Mouse (Mus musculus) megakaryocyte, embryonic 14.5 days (primary cell): ENCODE measurements around the gene Alox5. TPM values are rescaled to one million over a fixed set of nuclear protein-coding genes. Genes with fewer than 3 reads are reported as not detected.

Source experiments
- H3K27me3 ChIP-seq: replicated peaks from 2 replicates; pipeline ENCODE3; 2012; ENCODE audit warnings: inconsistent platforms
- H3K36me3 ChIP-seq: replicated peaks from 2 replicates; pipeline ENCODE3; 2012; ENCODE audit warnings: low read length, inconsistent platforms, mixed read lengths
- H3K4me1 ChIP-seq: 2 replicates; pipeline ENCODE4 v1.6.1; 2012; ENCODE audit warnings: inconsistent platforms
- H3K4me3 ChIP-seq: replicated peaks from 2 replicates; pipeline ENCODE3; 2012; ENCODE audit warnings: moderate library complexity, mild to moderate bottlenecking, inconsistent platforms
- H3K9me3 ChIP-seq: 2 replicates; pipeline ENCODE4 v1.6.1; 2012; ENCODE audit warnings: inconsistent platforms
- FLI1 ChIP-seq: IDR thresholded peaks from 2 replicates; pipeline ENCODE4 v1.6.1; 2012; ENCODE audit warnings: low read length, inconsistent platforms, mixed read lengths
- GATA1 ChIP-seq: IDR thresholded peaks from 3 replicates; pipeline ENCODE4 v1.6.1; 2012; ENCODE audit warnings: mixed read lengths, low read length, inconsistent platforms, borderline replicate concordance
- polyA plus RNA-seq: library from polyadenylated mRNA; stranded (reverse); fragments of >175 nt; gene quantifications from 2 replicates; pipeline ENCODE4 v1.2.3, GENCODE M21; 2012; ENCODE audit warnings: low replicate concordance; ENCODE audit not compliant: insufficient read depth

The Alox5 gene
- polyA plus RNA-seq, 1 experiment = 50.4 TPM

GRCm38 (mm10) chr6:116456482-116456881 lies 4.5 kb downstream of the Alox5 start:
- H3K9me3 ChIP-seq = no peaks in the 10 kb centered on the region
- H3K4me3 ChIP-seq = peak overlapping the region; percentile 84
- peaks cover 94% of the 10 kb centered on the region for H3K4me1 ChIP-seq
- H3K36me3 ChIP-seq = peaks cover 29% of the 10 kb centered on the region
- TF ChIP-seq FLI1 (no peak), GATA1 (no peak)
- no peaks in the 10 kb centered on the region for H3K27me3 ChIP-seq

- Histone ChIP-seq H3K4me3 (peak overlapping the region; percentile 84), H3K4me1 (peaks cover 91% of the 10 kb centered on the region), H3K36me3 (peaks cover 34% of the 10 kb centered on the region), H3K9me3 (no peaks in the 10 kb centered on the region), H3K27me3 (no peaks in the 10 kb centered on the region)
- peak; percentile 41; the same call in 1 of the 2 replicates for TF ChIP-seq FLI1
- TF ChIP-seq GATA1 = no peak
These were observed 5.2 kb downstream of the Alox5 start for GRCm38 (mm10) chr6:116455781-116456180.

GRCm38 (mm10) chr6:116440849-116441248 lies 20.1 kb downstream of the Alox5 start:
- no peak overlapping the region for H3K4me3 ChIP-seq
- H3K9me3 ChIP-seq = peaks cover 11% of the 10 kb centered on the region; the same call in 1 of the 2 replicates
- no peaks in the 10 kb centered on the region for H3K27me3 ChIP-seq
- peaks cover 61% of the 10 kb centered on the region for H3K4me1 ChIP-seq
- H3K36me3 ChIP-seq = peaks cover 96% of the 10 kb centered on the region
- TF ChIP-seq FLI1 (no peak), GATA1 (no peak)

GRCm38 (mm10) chr6:116440447-116440846 lies 20.5 kb downstream of the Alox5 start:
- H3K9me3 ChIP-seq = peaks cover 11% of the 10 kb centered on the region; the same call in 1 of the 2 replicates
- H3K4me1 ChIP-seq = peaks cover 58% of the 10 kb centered on the region
- TF ChIP-seq FLI1 (no peak), GATA1 (no peak)
- no peaks in the 10 kb centered on the region for H3K27me3 ChIP-seq
- H3K36me3 ChIP-seq = peaks cover 95% of the 10 kb centered on the region
- H3K4me3 ChIP-seq = no peak overlapping the region

DNA sequence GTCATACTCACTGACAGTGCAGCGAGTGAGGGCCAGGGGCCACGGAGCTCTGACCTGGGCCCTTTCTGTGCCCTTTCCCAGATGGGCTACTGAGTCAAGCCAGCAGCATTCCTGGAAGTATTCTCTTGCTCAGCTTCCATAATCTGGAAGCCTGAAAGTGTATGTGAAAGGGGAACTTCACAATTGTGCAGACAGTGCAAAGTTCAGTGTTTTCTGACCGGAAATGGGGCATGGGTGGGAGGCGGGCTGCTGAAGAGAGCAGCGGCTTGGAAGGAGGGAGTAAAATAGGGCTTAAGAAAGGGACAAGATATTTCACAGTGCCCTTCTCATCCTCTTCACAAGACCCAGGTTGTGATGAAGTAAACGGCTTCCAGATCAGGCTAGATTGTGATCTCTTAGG lies 21.4 kb downstream of the Alox5 start:
- Histone ChIP-seq H3K4me1 (peaks cover 50% of the 10 kb centered on the region), H3K27me3 (no peaks in the 10 kb centered on the region), H3K36me3 (peaks cover 86% of the 10 kb centered on the region), H3K4me3 (no peak overlapping the region), H3K9me3 (peaks cover 11% of the 10 kb centered on the region; the same call in 1 of the 2 replicates)
- no peak for TF ChIP-seq GATA1
- TF ChIP-seq FLI1 = no peak

DNA sequence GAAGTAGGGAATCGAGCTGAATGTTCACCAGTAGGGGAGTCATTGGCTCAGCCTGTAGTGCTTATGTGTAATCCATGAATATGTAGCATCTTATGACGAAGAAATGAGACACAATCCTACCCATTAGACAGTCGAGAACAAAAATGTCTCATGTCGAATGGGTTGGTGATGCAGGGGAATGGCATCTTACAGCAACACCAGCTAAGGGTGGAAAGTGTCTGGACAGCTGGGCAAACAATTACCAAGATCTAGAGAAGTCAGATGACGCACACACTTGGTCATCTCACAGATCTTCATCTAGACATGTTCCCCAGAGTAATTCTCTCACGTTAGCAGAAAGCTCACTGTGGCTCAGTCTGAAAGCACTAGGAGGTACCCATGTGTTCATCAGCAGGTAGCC lies 22.1 kb downstream of the Alox5 start:
- Histone ChIP-seq H3K9me3 (peaks cover 11% of the 10 kb centered on the region; the same call in 1 of the 2 replicates), H3K4me1 (peaks cover 48% of the 10 kb centered on the region), H3K27me3 (no peaks in the 10 kb centered on the region), H3K4me3 (no peak overlapping the region), H3K36me3 (peaks cover 79% of the 10 kb centered on the region)
- TF ChIP-seq FLI1 = no peak
- no peak for TF ChIP-seq GATA1

DNA sequence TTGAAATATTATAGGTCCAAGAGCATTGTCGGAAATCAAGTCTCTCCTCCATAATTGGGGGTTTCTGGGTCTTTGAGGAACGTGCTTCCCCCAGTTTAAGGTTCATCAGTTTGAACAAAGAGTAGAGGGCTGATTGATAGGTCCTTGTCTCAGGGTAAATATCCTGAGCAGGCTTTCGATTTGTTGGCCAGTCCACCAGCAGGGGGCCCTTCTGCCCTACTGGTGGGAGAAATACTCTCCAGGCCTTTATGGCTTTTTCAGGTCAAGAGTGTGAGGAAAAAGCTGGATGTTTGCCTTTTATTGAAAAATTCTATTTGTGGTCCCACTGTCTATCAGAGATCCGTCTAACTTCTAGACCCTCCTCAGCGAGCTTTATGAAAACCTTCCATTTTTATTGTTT lies 32.7 kb downstream of the Alox5 start:
- peaks cover 78% of the 10 kb centered on the region for H3K36me3 ChIP-seq
- TF ChIP-seq GATA1 (no peak), FLI1 (no peak)
- peaks cover 7% of the 10 kb centered on the region; the same call in 1 of the 2 replicates for H3K9me3 ChIP-seq
- peaks cover 69% of the 10 kb centered on the region for H3K4me1 ChIP-seq
- no peak overlapping the region for H3K4me3 ChIP-seq
- H3K27me3 ChIP-seq = no peaks in the 10 kb centered on the region

- Histone ChIP-seq H3K27me3 (no peaks in the 10 kb centered on the region), H3K4me1 (peaks cover 77% of the 10 kb centered on the region), H3K9me3 (peaks cover 7% of the 10 kb centered on the region; the same call in 1 of the 2 replicates), H3K36me3 (peaks cover 80% of the 10 kb centered on the region), H3K4me3 (no peak overlapping the region)
- TF ChIP-seq FLI1 (no peak), GATA1 (no peak)
These were observed 33.4 kb downstream of the Alox5 start for GRCm38 (mm10) chr6:116427552-116427951.

GRCm38 (mm10) chr6:116423664-116424063 lies 37.3 kb downstream of the Alox5 start:
- Histone ChIP-seq H3K4me1 (peaks cover 68% of the 10 kb centered on the region), H3K4me3 (no peak overlapping the region), H3K27me3 (no peaks in the 10 kb centered on the region), H3K36me3 (peaks cover 98% of the 10 kb centered on the region), H3K9me3 (no peaks in the 10 kb centered on the region)
- TF ChIP-seq FLI1 = no peak
- TF ChIP-seq GATA1 = no peak

- Histone ChIP-seq H3K9me3 (no peaks in the 10 kb centered on the region), H3K27me3 (no peaks in the 10 kb centered on the region), H3K4me1 (peaks cover 68% of the 10 kb centered on the region), H3K36me3 (peaks cover 100% of the 10 kb centered on the region), H3K4me3 (no peak overlapping the region)
- TF ChIP-seq GATA1 (no peak), FLI1 (no peak)
These were observed 38.0 kb downstream of the Alox5 start for GRCm38 (mm10) chr6:116422991-116423390.
